Mouse (Mus musculus): ENCODE measurements around the gene Antxrl. TPM values are rescaled to one million over a fixed set of nuclear protein-coding genes. Genes with fewer than 3 reads are reported as not detected.

The Antxrl gene
- polyA plus RNA-seq, 1 experiment from 2014 or later: not detected

DNA sequence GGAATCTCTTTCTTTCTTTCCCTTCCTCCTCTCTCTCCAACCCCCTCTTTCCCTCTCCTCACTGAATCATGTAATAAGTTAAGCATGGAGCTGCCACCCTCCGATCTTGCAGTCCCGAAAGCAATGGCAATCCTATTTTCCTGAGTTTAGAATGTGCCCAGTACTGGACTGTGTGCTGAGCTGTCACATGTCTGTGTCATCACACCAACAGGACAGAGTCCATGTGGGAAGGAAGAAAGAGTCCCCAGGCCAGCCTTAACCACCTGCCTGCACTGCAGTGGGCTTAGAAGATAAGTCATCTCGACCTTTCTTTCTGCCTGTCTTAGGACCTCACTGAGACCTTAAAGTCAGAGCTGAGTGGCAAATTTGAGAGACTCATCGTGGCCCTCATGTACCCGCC is 39.0 kb downstream of the Antxrl start:
- TF ChIP-seq CTCF (IDR thresholded peaks at IDR 0.05; ENCODE audit: low read depth): no peak
- no peak overlapping the region for H3K4me3 ChIP-seq (ENCODE audit: low read depth, low read length)
- no peaks in the 10 kb centered on the region for H3K4me1 ChIP-seq (replicated peaks; ENCODE audit: control insufficient read depth, insufficient read depth, low read length)
- no peaks in the 10 kb centered on the region for H3K9me3 ChIP-seq (ENCODE audit: control insufficient read depth)
- 76% methylated on average over 5 of the region's 5 CpGs for WGBS
- H3K27me3 ChIP-seq (replicated peaks; ENCODE audit: control insufficient read depth, insufficient read depth, low read length): no peaks in the 10 kb centered on the region
- ATAC-seq: peak; percentile 70
- H3K9ac ChIP-seq (ENCODE audit: low read depth, low read length): no peak overlapping the region
- no peak overlapping the region for H3K27ac ChIP-seq (ENCODE audit: low read depth, low read length)
- H3K36me3 ChIP-seq (ENCODE audit: control insufficient read depth, insufficient read depth): no peaks in the 10 kb centered on the region; the same call in 1 of the 2 replicates
- H3K4me2 ChIP-seq (replicated peaks; ENCODE audit: low read depth): no peak overlapping the region

GRCm38 (mm10) chr14:34092856-34093255 is 40.3 kb downstream of the Antxrl start:
- H3K4me1 ChIP-seq (replicated peaks; ENCODE audit: control insufficient read depth, insufficient read depth, low read length): no peaks in the 10 kb centered on the region
- no peak overlapping the region for H3K4me3 ChIP-seq (ENCODE audit: low read depth, low read length)
- H3K27ac ChIP-seq (ENCODE audit: low read depth, low read length): no peak overlapping the region
- no peaks in the 10 kb centered on the region for H3K9me3 ChIP-seq (ENCODE audit: control insufficient read depth)
- no peak for ATAC-seq
- no peak overlapping the region for H3K9ac ChIP-seq (ENCODE audit: low read depth, low read length)
- H3K36me3 ChIP-seq (ENCODE audit: control insufficient read depth, insufficient read depth): no peaks in the 10 kb centered on the region; the same call in 1 of the 2 replicates
- no peaks in the 10 kb centered on the region for H3K27me3 ChIP-seq (replicated peaks; ENCODE audit: control insufficient read depth, insufficient read depth, low read length)
- H3K4me2 ChIP-seq (replicated peaks; ENCODE audit: low read depth): no peak overlapping the region
- 85% methylated on average over 1 of the region's 1 CpGs for WGBS
- no peak for TF ChIP-seq CTCF (IDR thresholded peaks at IDR 0.05; ENCODE audit: low read depth)

- no peaks in the 10 kb centered on the region for H3K9me3 ChIP-seq (ENCODE audit: control insufficient read depth)
- no peak overlapping the region for H3K4me2 ChIP-seq (replicated peaks; ENCODE audit: low read depth)
- no peak overlapping the region for H3K9ac ChIP-seq (ENCODE audit: low read depth, low read length)
- no peaks in the 10 kb centered on the region for H3K4me1 ChIP-seq (replicated peaks; ENCODE audit: control insufficient read depth, insufficient read depth, low read length)
- no peak for ATAC-seq
- no peak overlapping the region for H3K27ac ChIP-seq (ENCODE audit: low read depth, low read length)
- no peak for TF ChIP-seq CTCF (IDR thresholded peaks at IDR 0.05; ENCODE audit: low read depth)
- H3K27me3 ChIP-seq (replicated peaks; ENCODE audit: control insufficient read depth, insufficient read depth, low read length): no peaks in the 10 kb centered on the region
- no peak overlapping the region for H3K4me3 ChIP-seq (ENCODE audit: low read depth, low read length)
- WGBS: 78% methylated on average over 5 of the region's 5 CpGs
- no peaks in the 10 kb centered on the region for H3K36me3 ChIP-seq (ENCODE audit: control insufficient read depth, insufficient read depth)
Measured at GRCm38 (mm10) chr14:34096161-34096560, 43.7 kb downstream of the Antxrl start.

DNA sequence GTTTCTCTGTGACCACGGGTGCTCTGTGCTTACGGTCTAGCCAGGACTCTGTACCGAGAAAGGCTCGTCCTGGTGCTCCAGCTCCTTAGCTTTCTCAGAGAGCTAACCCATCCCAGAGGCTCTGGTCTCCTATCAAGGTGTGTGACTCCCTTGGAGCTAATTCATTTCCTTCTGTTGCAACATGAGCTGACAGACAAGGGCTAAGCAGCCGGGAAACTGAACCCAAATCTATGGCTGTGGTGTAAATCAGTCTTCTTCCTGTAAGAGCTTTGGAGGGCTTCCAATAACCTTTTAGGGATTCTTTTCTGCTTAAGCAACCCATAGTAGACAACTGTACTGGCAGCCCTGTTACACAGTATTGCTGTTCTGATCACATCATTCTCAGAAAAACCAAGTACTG is 50.1 kb downstream of the Antxrl start, which contains the start of gene A630023A22Rik:
A630023A22Rik (minus strand) TSS at position 154 of the 400 bp plus-strand sequence.
- 52% methylated on average over 5 of the region's 5 CpGs for WGBS
- no peak for TF ChIP-seq CTCF (IDR thresholded peaks at IDR 0.05; ENCODE audit: low read depth)
- H3K27ac ChIP-seq (ENCODE audit: low read depth, low read length): no peak within 1 kb of the TSS
- no peak within 1 kb of the TSS for H3K4me3 ChIP-seq (ENCODE audit: low read depth, low read length)
- ATAC-seq: no peak
- no peaks in the 10 kb centered on the region for H3K9me3 ChIP-seq (ENCODE audit: control insufficient read depth)
- no peaks in the 10 kb centered on the region for H3K36me3 ChIP-seq (ENCODE audit: control insufficient read depth, insufficient read depth)
- H3K4me1 ChIP-seq (replicated peaks; ENCODE audit: control insufficient read depth, insufficient read depth, low read length): no peaks in the 10 kb centered on the region
- H3K27me3 ChIP-seq (replicated peaks; ENCODE audit: control insufficient read depth, insufficient read depth, low read length): no peaks in the 10 kb centered on the region
- no peak within 1 kb of the TSS for H3K4me2 ChIP-seq (replicated peaks; ENCODE audit: low read depth)
- H3K9ac ChIP-seq (ENCODE audit: low read depth, low read length): no peak within 1 kb of the TSS

DNA sequence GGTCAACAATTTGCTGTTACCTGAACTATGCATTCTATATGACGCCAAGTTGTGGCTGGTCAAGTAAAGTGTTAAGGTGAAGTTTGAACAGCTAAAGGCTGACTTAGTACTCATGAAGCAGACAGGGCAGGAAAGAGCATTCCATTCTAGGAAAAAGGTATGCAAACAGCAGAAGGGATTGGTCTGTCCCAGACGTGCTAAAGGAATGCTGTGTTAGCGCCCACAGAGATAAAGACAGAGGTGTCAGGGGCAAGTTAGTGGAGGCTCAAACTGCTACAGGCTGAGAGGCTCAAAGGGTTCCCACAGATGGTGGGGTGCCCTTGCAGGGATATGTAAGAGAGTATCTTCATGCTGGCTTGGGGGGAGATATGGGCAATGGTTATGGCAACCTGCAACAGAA is 51.3 kb downstream of the Antxrl start:
- no peak overlapping the region for H3K27ac ChIP-seq (ENCODE audit: low read depth, low read length)
- no peaks in the 10 kb centered on the region for H3K9me3 ChIP-seq (ENCODE audit: control insufficient read depth)
- no peaks in the 10 kb centered on the region for H3K36me3 ChIP-seq (ENCODE audit: control insufficient read depth, insufficient read depth)
- WGBS: 59% methylated on average over 3 of the region's 3 CpGs
- no peaks in the 10 kb centered on the region for H3K27me3 ChIP-seq (replicated peaks; ENCODE audit: control insufficient read depth, insufficient read depth, low read length)
- no peak for TF ChIP-seq CTCF (IDR thresholded peaks at IDR 0.05; ENCODE audit: low read depth)
- no peak overlapping the region for H3K4me3 ChIP-seq (ENCODE audit: low read depth, low read length)
- H3K4me1 ChIP-seq (replicated peaks; ENCODE audit: control insufficient read depth, insufficient read depth, low read length): no peaks in the 10 kb centered on the region
- no peak overlapping the region for H3K9ac ChIP-seq (ENCODE audit: low read depth, low read length)
- no peak overlapping the region for H3K4me2 ChIP-seq (replicated peaks; ENCODE audit: low read depth)
- no peak for ATAC-seq

- H3K4me2 ChIP-seq (replicated peaks; ENCODE audit: low read depth): no peak overlapping the region
- no peaks in the 10 kb centered on the region for H3K4me1 ChIP-seq (replicated peaks; ENCODE audit: control insufficient read depth, insufficient read depth, low read length)
- no peak overlapping the region for H3K9ac ChIP-seq (ENCODE audit: low read depth, low read length)
- 22% methylated on average over 8 of the region's 8 CpGs for WGBS
- no peaks in the 10 kb centered on the region for H3K9me3 ChIP-seq (ENCODE audit: control insufficient read depth)
- no peak overlapping the region for H3K27ac ChIP-seq (ENCODE audit: low read depth, low read length)
- no peak for ATAC-seq
- no peak overlapping the region for H3K4me3 ChIP-seq (ENCODE audit: low read depth, low read length)
- H3K27me3 ChIP-seq (replicated peaks; ENCODE audit: control insufficient read depth, insufficient read depth, low read length): no peaks in the 10 kb centered on the region
- TF ChIP-seq CTCF (IDR thresholded peaks at IDR 0.05; ENCODE audit: low read depth): peak; percentile 84
- no peaks in the 10 kb centered on the region for H3K36me3 ChIP-seq (ENCODE audit: control insufficient read depth, insufficient read depth)
Measured at GRCm38 (mm10) chr14:34104892-34105291, 52.4 kb downstream of the Antxrl start.
